Mouse (Mus musculus) thymus, adult 2 months (tissue): ENCODE measurements around the gene 2210017I01Rik.

Source experiments
- CTCF ChIP-seq: fragments of 200-500 bp; IDR thresholded peaks from 2 replicates; pipeline ENCODE4 v1.5.1; 2012; ENCODE audit warnings: mild to moderate bottlenecking, control low read depth, low read length, moderate library complexity, borderline replicate concordance; ENCODE audit not compliant: control insufficient read depth, poor library complexity, insufficient read depth; ENCODE audit errors: extremely low read depth
- POLR2A ChIP-seq: fragments of 200-500 bp; IDR thresholded peaks from 2 replicates; pipeline ENCODE4 v1.6.1; 2012; ENCODE audit warnings: mild to moderate bottlenecking, low read length, control low read depth, moderate library complexity; ENCODE audit not compliant: control insufficient read depth, poor library complexity, insufficient read depth; ENCODE audit errors: extremely low read depth

DNA sequence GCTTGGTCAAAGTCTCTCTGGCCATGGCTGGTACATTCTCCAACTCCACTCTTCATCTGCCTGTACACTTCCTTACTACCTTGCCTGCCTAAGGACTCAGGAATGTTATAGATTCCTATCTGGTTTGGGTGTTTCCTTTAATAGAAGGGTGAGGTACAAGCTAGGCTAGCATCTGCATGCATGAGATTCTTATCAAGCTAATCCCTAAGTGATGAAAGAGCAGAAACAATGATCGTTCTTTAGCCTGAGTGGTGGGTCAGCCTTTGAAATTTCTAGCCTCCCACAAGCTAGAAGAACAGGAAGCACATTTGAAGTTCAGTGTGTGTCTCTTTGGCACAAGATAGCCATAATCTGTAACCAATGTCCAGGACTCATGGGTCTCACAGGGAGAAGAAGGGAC, 2.5 kb upstream of the 2210017I01Rik start:
- TF ChIP-seq CTCF (no peak), POLR2A (no peak)
